Mouse (Mus musculus) retina, embryonic 14.5 days (tissue): ENCODE data around the gene Oaz2.

Experiments used
- DNase-seq: peaks from one replicate; pipeline ENCODE4 v3.0.0-alpha.2; 2015; ENCODE audit warnings: low spot score

Gene Oaz2

GRCm38 (mm10) chr9:65692959-65693603 lies 25.3 kb downstream of the Oaz2 start:
- DNase-seq, result no peak

- peak; percentile 54 for DNase-seq
These were observed 27.8 kb downstream of the Oaz2 start for GRCm38 (mm10) chr9:65695646-65696045.

GRCm38 (mm10) chr9:65696337-65696736 lies 28.5 kb downstream of the Oaz2 start:
- no peak for DNase-seq

GRCm38 (mm10) chr9:65697356-65697755 lies 29.6 kb downstream of the Oaz2 start:
- no peak for DNase-seq

GRCm38 (mm10) chr9:65697992-65698391 lies 30.2 kb downstream of the Oaz2 start:
- no peak for DNase-seq

GRCm38 (mm10) chr9:65700504-65700903 lies 32.7 kb downstream of the Oaz2 start:
- DNase-seq, result no peak

GRCm38 (mm10) chr9:65702286-65702685 lies 34.5 kb downstream of the Oaz2 start:
- DNase-seq, result no peak

- DNase-seq, result no peak
These were observed 35.4 kb downstream of the Oaz2 start for GRCm38 (mm10) chr9:65703241-65703640.

- no peak for DNase-seq
These were observed 36.3 kb downstream of the Oaz2 start for GRCm38 (mm10) chr9:65703926-65704595.

- no peak for DNase-seq
These were observed 50.4 kb downstream of the Oaz2 start for GRCm38 (mm10) chr9:65718195-65718594.

- peak; percentile 19 for DNase-seq
These were observed 53.4 kb downstream of the Oaz2 start for GRCm38 (mm10) chr9:65721161-65721566.

- DNase-seq, result peak; percentile 42
These were observed 56.9 kb downstream of the Oaz2 start for GRCm38 (mm10) chr9:65724471-65725290.

- no peak for DNase-seq
These were observed 57.5 kb downstream of the Oaz2 start for GRCm38 (mm10) chr9:65725291-65725622.

- no peak for DNase-seq
These were observed 58.6 kb downstream of the Oaz2 start for GRCm38 (mm10) chr9:65726431-65726830.

GRCm38 (mm10) chr9:65727491-65727890 lies 59.7 kb downstream of the Oaz2 start:
- DNase-seq, result no peak

GRCm38 (mm10) chr9:65728588-65728987 lies 60.8 kb downstream of the Oaz2 start:
- no peak for DNase-seq

GRCm38 (mm10) chr9:65734931-65735330 lies 67.1 kb downstream of the Oaz2 start:
- no peak for DNase-seq
